ENCODE assay signal across 18 mouse cellular contexts in the genomic region with DNA sequence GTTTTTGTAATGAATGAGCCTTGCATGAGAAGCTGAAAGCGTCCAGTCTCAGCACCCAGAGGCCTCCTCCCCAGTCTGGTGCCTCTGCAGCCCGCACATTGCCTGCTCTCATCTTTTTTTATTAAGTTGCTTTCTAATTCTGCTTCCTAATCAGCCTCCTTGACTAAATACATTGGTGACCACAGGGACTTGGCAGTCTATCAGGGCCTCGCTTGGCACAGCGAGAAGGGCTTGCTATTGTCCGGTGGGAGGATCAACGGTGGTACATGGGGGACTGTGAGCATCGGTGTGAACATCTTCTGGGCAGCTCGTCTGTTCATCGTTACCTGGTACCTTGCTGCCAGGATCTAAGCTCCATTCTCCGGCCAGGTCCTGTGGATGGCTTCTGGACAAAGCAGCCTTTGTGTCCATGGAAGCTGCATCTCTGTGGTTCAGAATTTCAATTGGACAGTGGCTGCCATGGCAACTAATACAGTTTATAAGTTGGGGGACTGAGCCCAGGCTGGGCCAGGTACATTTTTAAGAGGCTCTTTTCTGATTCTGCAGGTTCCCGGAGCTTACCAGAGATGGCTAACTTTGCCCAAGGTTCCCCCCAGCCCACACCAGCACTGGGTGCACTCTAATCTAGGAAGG. TPM values are rescaled to one million over a fixed set of nuclear protein-coding genes. Genes with fewer than 3 reads are reported as not detected.
DNase-seq lines count a peak whose midpoint lies in the region; ATAC-seq lines count a peak whose summit lies in the region.
"Had no signal": no experiment of that assay in that cellular context is flagged by ENCODE, and none has a peak within 500 bp of the region (broad histone marks: within the 10 kb centered on the region; RNA-seq: fewer than 3 reads in every experiment).

No protein-coding gene starts in this region.

- no peak overlapping the region; the same call in 1 of the 2 replicates for H3K4me2 ChIP-seq in hindbrain, embryonic 13.5 days
- H3K4me2 ChIP-seq in hindbrain, embryonic 11.5 days (replicated peaks; ENCODE audit: low read depth, low read length): no peak overlapping the region
- no peak overlapping the region for H3K4me2 ChIP-seq in neural tube, embryonic 15.5 days
- peak overlapping the region; percentile 10; the same call in 1 of the 2 replicates for H3K4me2 ChIP-seq in midbrain, embryonic 16.5 days (ENCODE audit: low read length)
- H3K4me2 ChIP-seq: embryonic facial prominence, embryonic 12.5 days; intestine, embryonic 15.5 days had no signal

- H3K27ac ChIP-seq in hindbrain, embryonic 13.5 days: peak overlapping the region; percentile 12; the same call in 1 of the 2 replicates
- H3K27ac ChIP-seq in hindbrain, embryonic 11.5 days (ENCODE audit: low read depth, low read length): no peak overlapping the region
- peak overlapping the region; percentile 1; the same call in 1 of the 2 replicates for H3K27ac ChIP-seq in neural tube, embryonic 15.5 days (replicated peaks)
- peak overlapping the region; percentile 76 for H3K27ac ChIP-seq in midbrain, embryonic 16.5 days (ENCODE audit: low read length)
- H3K27ac ChIP-seq: embryonic facial prominence, embryonic 12.5 days; intestine, embryonic 15.5 days had no signal

- ATAC-seq in hindbrain, embryonic 13.5 days (ENCODE audit: low FRiP score): no peak
- ATAC-seq in hindbrain, embryonic 11.5 days (ENCODE audit: low FRiP score): no peak
- 0 out of 2 replicates have a peak, but pooled peaks have one; percentile 28 for ATAC-seq in neural tube, embryonic 15.5 days (ENCODE audit: low FRiP score)
- ATAC-seq in midbrain, embryonic 16.5 days: peak; percentile 86
- ATAC-seq: intestine, embryonic 15.5 days; liver, postnatal 0 days had no signal

- no peaks in the 10 kb centered on the region for H3K36me3 ChIP-seq in hindbrain, embryonic 13.5 days
- H3K36me3 ChIP-seq in hindbrain, embryonic 11.5 days (ENCODE audit: control insufficient read depth, insufficient read depth, low read length): no peaks in the 10 kb centered on the region
- no peaks in the 10 kb centered on the region for H3K36me3 ChIP-seq in neural tube, embryonic 15.5 days
- no peaks in the 10 kb centered on the region for H3K36me3 ChIP-seq in midbrain, embryonic 16.5 days (ENCODE audit: control insufficient read depth, insufficient read depth, low read length)
- H3K36me3 ChIP-seq: embryonic facial prominence, embryonic 12.5 days; heart, embryonic 12.5 days; intestine, embryonic 15.5 days had no signal

- 67% methylated on average over 11 of the region's 11 CpGs for WGBS in hindbrain, embryonic 13.5 days
- 86% methylated on average over 11 of the region's 11 CpGs for WGBS in hindbrain, embryonic 11.5 days
- WGBS in neural tube, embryonic 15.5 days: 70% methylated on average over 11 of the region's 11 CpGs
- WGBS in midbrain, embryonic 16.5 days: 47% methylated on average over 11 of the region's 11 CpGs

- H3K4me3 ChIP-seq in hindbrain, embryonic 13.5 days: no peak overlapping the region
- no peak overlapping the region for H3K4me3 ChIP-seq in hindbrain, embryonic 11.5 days (ENCODE audit: low read depth, low read length)
- no peak overlapping the region for H3K4me3 ChIP-seq in neural tube, embryonic 15.5 days (replicated peaks)
- H3K4me3 ChIP-seq in midbrain, embryonic 16.5 days (ENCODE audit: low read depth, low read length): no peak overlapping the region
- H3K4me3 ChIP-seq: embryonic facial prominence, embryonic 12.5 days; heart, embryonic 12.5 days; intestine, embryonic 15.5 days had no signal

- DNase-seq in cerebellum, postnatal 14 days: peak; percentile 69 to 70
- no peak for DNase-seq in cerebellum, adult 11-12 months
- DNase-seq in hindbrain, embryonic 11.5 days (ENCODE audit: low spot score): no peak
- DNase-seq in neural tube, embryonic 10.5 days (ENCODE audit: extremely low spot score, low spot score): no peak
- DNase-seq in gastrocnemius, adult 18-20 months (ENCODE audit: low spot score): no peak
- DNase-seq: adrenal gland, postnatal 14 days; liver; liver, postnatal 0 days; lung, postnatal 14 days had no signal

- H3K27me3 ChIP-seq in hindbrain, embryonic 13.5 days: 0 out of 2 replicates have a peak, but pooled peaks cover 4% of the 10 kb centered on the region
- H3K27me3 ChIP-seq in hindbrain, embryonic 11.5 days (ENCODE audit: control insufficient read depth, insufficient read depth, low read length): no peaks in the 10 kb centered on the region
- H3K27me3 ChIP-seq in neural tube, embryonic 15.5 days (replicated peaks): no peaks in the 10 kb centered on the region
- no peaks in the 10 kb centered on the region for H3K27me3 ChIP-seq in midbrain, embryonic 16.5 days (ENCODE audit: control insufficient read depth, insufficient read depth, low read depth, low read length)

- H3K9me3 ChIP-seq in hindbrain, embryonic 13.5 days: no peaks in the 10 kb centered on the region
- H3K9me3 ChIP-seq in hindbrain, embryonic 11.5 days (ENCODE audit: control insufficient read depth, low read length): no peaks in the 10 kb centered on the region
- H3K9me3 ChIP-seq in neural tube, embryonic 15.5 days (replicated peaks): no peaks in the 10 kb centered on the region
- no peaks in the 10 kb centered on the region for H3K9me3 ChIP-seq in midbrain, embryonic 16.5 days (replicated peaks; ENCODE audit: control insufficient read depth, low read length, poor library complexity, severe bottlenecking)
- H3K9me3 ChIP-seq: embryonic facial prominence, embryonic 12.5 days; heart, embryonic 12.5 days; intestine, embryonic 15.5 days had no signal

- H3K4me1 ChIP-seq in hindbrain, embryonic 13.5 days (replicated peaks): peaks cover 18% of the 10 kb centered on the region
- H3K4me1 ChIP-seq in hindbrain, embryonic 11.5 days (replicated peaks; ENCODE audit: control insufficient read depth, insufficient read depth, low read length): no peaks in the 10 kb centered on the region
- H3K4me1 ChIP-seq in neural tube, embryonic 15.5 days: peaks cover 17% of the 10 kb centered on the region
- peaks cover 18% of the 10 kb centered on the region for H3K4me1 ChIP-seq in midbrain, embryonic 16.5 days (ENCODE audit: control insufficient read depth, insufficient read depth, low read length)
- H3K4me1 ChIP-seq: embryonic facial prominence, embryonic 12.5 days; intestine, embryonic 15.5 days had no signal

- no peak overlapping the region for H3K9ac ChIP-seq in hindbrain, embryonic 13.5 days
- no peak overlapping the region for H3K9ac ChIP-seq in hindbrain, embryonic 11.5 days (ENCODE audit: low read depth, low read length)
- H3K9ac ChIP-seq in neural tube, embryonic 15.5 days (replicated peaks): no peak overlapping the region
- 0 out of 2 replicates have a peak overlapping the region, but pooled peaks have one; percentile 1 for H3K9ac ChIP-seq in midbrain, embryonic 16.5 days (ENCODE audit: low read depth, low read length)
- H3K9ac ChIP-seq: embryonic facial prominence, embryonic 12.5 days; heart, embryonic 12.5 days; intestine, embryonic 15.5 days; liver, postnatal 0 days had no signal

RNA-seq across cellular contexts. Expression of a gene that starts 14.8 kb away (rescaled TPM):
- 53.3 and 69.2 TPM in 2 replicates for polyA plus RNA-seq in hindbrain, embryonic 13.5 days (2015; fragmentation: Nextera tagmentation; extraction: Ambion mirVana)
- polyA plus RNA-seq in hindbrain, embryonic 11.5 days (2014; fragmentation: Nextera tagmentation; extraction: Ambion mirVana): 27.5 and 38.2 TPM in 2 replicates
- polyA plus RNA-seq in neural tube, embryonic 15.5 days (2015; fragmentation: Nextera tagmentation; extraction: Ambion mirVana): 48.2 and 55.0 TPM in 2 replicates
- 290 and 313 TPM in 2 replicates for polyA plus RNA-seq in midbrain, embryonic 16.5 days (2015; fragmentation: Nextera tagmentation; extraction: Ambion mirVana)
- not detected for total RNA-seq in gastrocnemius, adult 18-20 months (2021)
- total RNA-seq: common myeloid progenitor, adult 5-6 weeks; heart, postnatal 25 days; megakaryocyte-erythroid progenitor cell, adult 5-6 weeks had no signal
- polyA plus RNA-seq: liver, postnatal 0 days had no signal

RNA-seq across cellular contexts. Expression of a gene that starts 32.6 kb away (rescaled TPM):
- 10.9 and 12.0 TPM in 2 replicates for polyA plus RNA-seq in hindbrain, embryonic 13.5 days (2015; fragmentation: Nextera tagmentation; extraction: Ambion mirVana)
- polyA plus RNA-seq in hindbrain, embryonic 11.5 days (2014; fragmentation: Nextera tagmentation; extraction: Ambion mirVana): 10.5 and 12.5 TPM in 2 replicates
- polyA plus RNA-seq in neural tube, embryonic 15.5 days (2015; fragmentation: Nextera tagmentation; extraction: Ambion mirVana): 8.9 and 9.6 TPM in 2 replicates
- 13.2 and 13.6 TPM in 2 replicates for polyA plus RNA-seq in midbrain, embryonic 16.5 days (2015; fragmentation: Nextera tagmentation; extraction: Ambion mirVana)
- 1 to 10 TPM; 3.3 to 3.4 TPM for total RNA-seq in gastrocnemius, adult 18-20 months (2021)

Comparison
In these comparisons a context has a peak if more than half of its experiments do, and no peak if none do; other contexts are left out.
1. DNase-seq: peak in cerebellum, postnatal 14 days (2 of 2); none in cerebellum, adult 11-12 months (single experiment), hindbrain, embryonic 11.5 days (single experiment), neural tube, embryonic 10.5 days (single experiment) and gastrocnemius, adult 18-20 months (single experiment).
2. ATAC-seq: peak in neural tube, embryonic 15.5 days (single experiment) and midbrain, embryonic 16.5 days (single experiment); none in hindbrain, embryonic 13.5 days (single experiment) and hindbrain, embryonic 11.5 days (single experiment).